Mouse (Mus musculus) spleen, adult 10 weeks (tissue): ENCODE measurements around the gene Prpf19. TPM values are rescaled to one million over a fixed set of nuclear protein-coding genes. Genes with fewer than 3 reads are reported as not detected.

Experiments used
- polyA plus RNA-seq: library from polyadenylated mRNA; stranded (reverse); fragments of 350-450 nt; fragmentation: Illumina TruSeq; extraction: RNeasy Lipid Tissue Mini Kit (QIAGEN cat#74804); gene quantifications from one replicate; pipeline ENCODE4 v1.2.3, GENCODE M21; 2015; ENCODE audit warnings: low replicate concordance; ENCODE audit not compliant: insufficient read depth

Prpf19 gene
- polyA plus RNA-seq, result 103 TPM

GRCm38 (mm10) chr19:10895016-10895528 lies at the start of gene Prpf19:
Prpf19 (plus strand) TSS chr19:10895231.

GRCm38 (mm10) chr19:10869886-10870527 lies 25.0 kb upstream of the Prpf19 start, which contains the start of gene Tmem132a:
Tmem132a (minus strand) TSS chr19:10869940.

DNA sequence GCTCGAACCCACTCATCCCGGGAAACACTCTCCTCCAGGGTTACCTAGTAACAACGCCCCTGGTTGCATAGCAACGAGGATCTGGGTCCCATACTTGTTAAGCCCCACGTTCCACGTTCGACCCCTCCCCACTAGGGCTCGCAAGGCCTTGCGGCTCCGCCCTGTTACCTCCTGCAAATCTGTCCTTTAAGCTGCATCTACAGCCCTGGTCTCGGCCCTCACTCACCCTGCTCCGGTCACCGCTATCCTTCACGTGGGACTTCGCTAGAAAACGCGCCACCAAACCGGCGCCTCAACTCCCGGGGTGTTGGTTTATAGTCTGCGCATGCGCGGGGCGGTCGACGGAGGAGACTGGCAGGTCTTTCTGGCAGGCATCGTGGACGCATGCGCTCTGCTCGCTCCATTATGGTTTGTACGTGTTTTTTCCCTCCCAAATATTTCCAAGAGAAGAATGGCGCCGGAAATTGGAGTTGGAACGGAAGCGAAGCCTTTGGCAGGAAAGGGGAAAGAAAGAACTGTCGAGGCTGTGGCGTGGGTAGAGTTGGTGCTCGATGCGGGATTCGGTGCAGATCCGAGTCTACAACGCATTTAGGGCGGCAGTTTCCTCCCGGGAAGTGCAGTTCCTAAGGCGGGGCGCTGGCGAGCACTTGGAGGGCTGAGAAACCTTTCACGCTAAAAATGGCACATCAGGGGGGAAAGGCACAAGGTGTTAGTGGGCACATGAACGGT lies 13.4 kb upstream of the Prpf19 start, which contains the start of gene Tmem109:
TSS of gene Tmem109 (minus strand) at position 576 of the 729 bp plus-strand sequence.

GRCm38 (mm10) chr19:10920532-10920931 lies 25.5 kb downstream of the Prpf19 start, which contains the start of gene Zp1:
Zp1 (minus strand) TSS chr19:10920632.

GRCm38 (mm10) chr19:10937110-10937563 lies 42.1 kb downstream of the Prpf19 start, which contains the start of gene Ptgdr2:
Ptgdr2 (plus strand) TSS chr19:10937160.

GRCm38 (mm10) chr19:10949112-10949511 lies 54.1 kb downstream of the Prpf19 start, which contains the start of gene Ccdc86:
Ccdc86 (minus strand) TSS chr19:10949266.

Other genes starting within 250 kb of the Prpf19 start
- gene Pga5, start 217.2 kb upstream of the Prpf19 start, polyA plus RNA-seq, result not detected
- gene Vps37c, start 206.5 kb upstream of the Prpf19 start, polyA plus RNA-seq, result 11.2 TPM
- 33.1 TPM for gene Cd5, start 156.2 kb upstream of the Prpf19 start, polyA plus RNA-seq
- 24.1 TPM for gene Cd6, start 65.2 kb upstream of the Prpf19 start, polyA plus RNA-seq
- gene Slc15a3, start 55.5 kb upstream of the Prpf19 start, polyA plus RNA-seq, result 22.5 TPM
- 0.36 TPM for gene Tmem132a, start 25.3 kb upstream of the Prpf19 start, polyA plus RNA-seq
- gene Tmem109, start 13.2 kb upstream of the Prpf19 start, polyA plus RNA-seq, result 16.3 TPM
- not detected for gene Zp1, start 25.4 kb downstream of the Prpf19 start, polyA plus RNA-seq
- gene Ptgdr2, start 41.9 kb downstream of the Prpf19 start, polyA plus RNA-seq, result 0.14 TPM
- gene Ccdc86, start 54.0 kb downstream of the Prpf19 start, polyA plus RNA-seq, result 7.5 TPM
- gene Ms4a10, start 79.4 kb downstream of the Prpf19 start, polyA plus RNA-seq, result not detected
- gene Ms4a15, start 98.0 kb downstream of the Prpf19 start, polyA plus RNA-seq, result not detected
- not detected for gene Ms4a18, start 122.8 kb downstream of the Prpf19 start, polyA plus RNA-seq
- gene Ms4a8a, start 185.9 kb downstream of the Prpf19 start, polyA plus RNA-seq, result 9.2 TPM
- gene 1700017D01Rik, start 235.6 kb downstream of the Prpf19 start, polyA plus RNA-seq, result not detected